Mouse (Mus musculus) testis, adult 2 months (tissue): ENCODE data around the gene Bckdk.

Experiments
- CTCF ChIP-seq: fragments of 200-500 bp; IDR thresholded peaks from 2 replicates; pipeline ENCODE4 v1.5.1; 2012; ENCODE audit warnings: low read depth, mild to moderate bottlenecking, inconsistent platforms, low read length, moderate library complexity; ENCODE audit not compliant: control insufficient read depth, insufficient read depth, insufficient replicate concordance
- POLR2A ChIP-seq: fragments of 200-500 bp; IDR thresholded peaks from 2 replicates; pipeline ENCODE4 v1.6.1; 2012; ENCODE audit warnings: low read depth, mild to moderate bottlenecking, inconsistent platforms, low read length, moderate library complexity; ENCODE audit not compliant: control insufficient read depth

- no peak for TF ChIP-seq CTCF
- TF ChIP-seq POLR2A: no peak
Measured at GRCm38 (mm10) chr7:127897542-127897941, 6.3 kb upstream of the Bckdk start.
